Mouse (Mus musculus) MEL (cell line): ENCODE results near the gene Cul4a. TPM values are rescaled to one million over a fixed set of nuclear protein-coding genes. Genes with fewer than 3 reads are reported as not detected.

Experiments
- DNase-seq: peaks from one replicate; pipeline ENCODE4 v3.0.0; 2011; ENCODE audit warnings: low read depth, low spot score
- H3K27ac ChIP-seq: 2 replicates; pipeline ENCODE4 v1.5.1; 2012; ENCODE audit warnings: low read depth, mild to moderate bottlenecking, control low read depth, low read length, moderate library complexity; ENCODE audit not compliant: control insufficient read depth
- H3K27me3 ChIP-seq, 2 experiments: fragments of 150-350 bp in 1 of 2; sonication (generic) in 1 of 2; 2 replicates each; pipeline ENCODE4 v1.6.1; 2012; ENCODE audit warnings: low read length in 2 of 2, mild to moderate bottlenecking in 2 of 2, improper control_type of control experiment in 1 of 2, moderate library complexity in 1 of 2; ENCODE audit not compliant: insufficient read depth in 2 of 2, control insufficient read depth in 1 of 2
- H3K36me3 ChIP-seq, 2 experiments: 2 replicates each; pipeline ENCODE4 v1.6.1; 2012 to 2014; ENCODE audit warnings: low read length in 2 of 2, improper control_type of control experiment in 1 of 2, inconsistent platforms in 1 of 2, mild to moderate bottlenecking in 1 of 2; ENCODE audit not compliant: insufficient read depth in 2 of 2, control insufficient read depth in 1 of 2
- H3K4me1 ChIP-seq, 2 experiments: fragments of 150-350 bp in 1 of 2; sonication (generic) in 1 of 2; 2 replicates each; pipeline ENCODE4 v1.6.1; 2012; ENCODE audit warnings: low read length in 2 of 2, improper control_type of control experiment in 1 of 2, mild to moderate bottlenecking in 1 of 2; ENCODE audit not compliant: insufficient read depth in 2 of 2, control insufficient read depth in 1 of 2
- H3K4me3 ChIP-seq, 2 experiments: fragments of 150-350 bp in 1 of 2; sonication (generic) in 1 of 2; 2 replicates each; pipeline ENCODE4 v1.5.1; 2012; ENCODE audit warnings: low read depth in 2 of 2, low read length in 2 of 2, mild to moderate bottlenecking in 2 of 2, moderate library complexity in 2 of 2, control low read depth in 1 of 2, improper control_type of control experiment in 1 of 2; ENCODE audit not compliant: control insufficient read depth in 1 of 2, insufficient read depth in 1 of 2
- H3K79me2 ChIP-seq: 2 replicates; pipeline ENCODE4 v1.6.1; 2012; ENCODE audit warnings: mild to moderate bottlenecking, low read length, moderate library complexity; ENCODE audit not compliant: control insufficient read depth, poor library complexity, insufficient read depth
- H3K9ac ChIP-seq: 2 replicates; pipeline ENCODE4 v1.6.1; 2012; ENCODE audit warnings: low read depth, mild to moderate bottlenecking, control low read depth, low read length, moderate library complexity; ENCODE audit not compliant: control insufficient read depth, poor library complexity, severe bottlenecking
- H3K9me3 ChIP-seq: fragments of 150-350 bp; sonication (generic); replicated peaks from 2 replicates; pipeline ENCODE4 v1.6.1; 2012; ENCODE audit warnings: mild to moderate bottlenecking, low read length, improper control_type of control experiment, moderate library complexity; ENCODE audit not compliant: insufficient read depth
- ELF1 ChIP-seq: IDR thresholded peaks from 2 replicates; pipeline ENCODE4 v1.6.1; 2014; ENCODE audit warnings: low read depth, mild to moderate bottlenecking, inconsistent platforms, low read length, improper control_type of control experiment, moderate library complexity
- HCFC1 ChIP-seq: IDR thresholded peaks from 2 replicates; pipeline ENCODE4 v1.6.1; 2012; ENCODE audit warnings: low read depth, mild to moderate bottlenecking, inconsistent platforms, low read length, improper control_type of control experiment, moderate library complexity
- KAT2A ChIP-seq: conservative IDR thresholded peaks from 2 replicates; pipeline ENCODE4 v1.6.1; 2012; ENCODE audit warnings: low read depth, low read length, improper control_type of control experiment, inconsistent platforms
- MEF2A ChIP-seq: IDR thresholded peaks from 2 replicates; pipeline ENCODE4 v1.6.1; 2014; ENCODE audit warnings: low read depth, mild to moderate bottlenecking, inconsistent platforms, low read length, improper control_type of control experiment; ENCODE audit not compliant: poor library complexity, insufficient replicate concordance, severe bottlenecking; ENCODE audit errors: extremely low read depth
- MXI1 ChIP-seq: IDR thresholded peaks from 2 replicates; pipeline ENCODE4 v1.6.1; 2011; ENCODE audit warnings: mild to moderate bottlenecking, low read depth, low read length, improper control_type of control experiment
- MYC ChIP-seq: IDR thresholded peaks from 2 replicates; pipeline ENCODE4 v1.6.1; 2011; ENCODE audit warnings: low read depth, mild to moderate bottlenecking, low read length, improper control_type of control experiment, moderate library complexity
- NELFE ChIP-seq: IDR thresholded peaks from 2 replicates; pipeline ENCODE4 v1.6.1; 2011; ENCODE audit warnings: low read depth, low read length, improper control_type of control experiment
- NRF1 ChIP-seq: IDR thresholded peaks from 2 replicates; pipeline ENCODE4 v1.6.1; 2014; ENCODE audit warnings: low read depth, mild to moderate bottlenecking, inconsistent platforms, low read length, improper control_type of control experiment, moderate library complexity; ENCODE audit not compliant: poor library complexity, insufficient read depth, severe bottlenecking
- TBP ChIP-seq: IDR thresholded peaks from 2 replicates; pipeline ENCODE4 v1.8.0; 2011; ENCODE audit warnings: low read depth, low read length, improper control_type of control experiment
- TCF12 ChIP-seq: IDR thresholded peaks from 2 replicates; pipeline ENCODE4 v1.6.1; 2014; ENCODE audit warnings: low read depth, mild to moderate bottlenecking, inconsistent platforms, low read length, improper control_type of control experiment, moderate library complexity
- USF2 ChIP-seq, 2 experiments: IDR thresholded peaks; 2 replicates each; pipeline ENCODE4 v1.6.1; 2011 to 2012; ENCODE audit warnings: improper control_type of control experiment in 2 of 2, low read length in 2 of 2, borderline replicate concordance in 1 of 2, inconsistent platforms in 1 of 2, low read depth in 1 of 2, mild to moderate bottlenecking in 1 of 2; ENCODE audit not compliant: insufficient read depth in 1 of 2
- ZKSCAN1 ChIP-seq: IDR thresholded peaks from 2 replicates; pipeline ENCODE4 v1.6.1; 2012; ENCODE audit warnings: low read depth, mild to moderate bottlenecking, inconsistent platforms, low read length, improper control_type of control experiment, moderate library complexity
- ZMIZ1 ChIP-seq: IDR thresholded peaks from 2 replicates; pipeline ENCODE4 v1.6.1; 2012; ENCODE audit warnings: low read depth, mild to moderate bottlenecking, inconsistent platforms, low read length, improper control_type of control experiment, moderate library complexity
- polyA plus RNA-seq, 2 experiments: library from polyadenylated mRNA; stranded (reverse) in 1 of 2; unstranded in 1 of 2; fragments of >175 nt in 1 of 2; fragments of >200 nt in 1 of 2; gene quantifications; 2 replicates each; pipeline versions ENCODE4 v1.2.1 to v1.2.4; 2012; ENCODE audit warnings: low replicate concordance in 2 of 2, low read depth in 1 of 2; ENCODE audit not compliant: insufficient read length in 2 of 2, insufficient read depth in 1 of 2, missing spikeins in 1 of 2
- total RNA-seq: library from RNA; depleted of rRNA; stranded (reverse); fragments of 300-350 nt; gene quantifications from 2 replicates; pipeline ENCODE4 v1.2.3, GENCODE M21; 2012

The Cul4a gene
- total and polyA plus RNA-seq, 3 experiments, result 56.2 to 131 (median 81.4) TPM

DNA sequence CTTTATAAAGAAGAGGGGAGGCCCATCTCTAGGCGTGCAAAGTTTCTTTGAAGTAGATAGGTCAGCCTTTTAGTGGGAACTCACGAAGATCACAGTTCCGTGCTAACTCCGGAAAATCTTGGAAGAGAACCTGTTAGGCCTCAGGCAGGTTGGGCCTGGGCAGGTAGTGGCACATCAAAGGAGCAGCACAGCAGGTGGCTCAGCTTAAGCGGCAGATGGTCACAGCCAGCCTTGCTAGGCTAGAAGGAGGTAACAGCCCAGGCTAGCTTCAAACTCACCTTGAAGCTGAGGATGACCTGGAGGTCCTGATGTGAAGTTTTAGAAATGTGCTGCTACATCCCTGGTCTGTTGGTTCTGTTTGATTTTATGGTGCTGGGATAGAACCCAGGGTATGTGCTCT lies 44.4 kb downstream of the Cul4a start:
- Histone ChIP-seq H3K9me3 (no peaks in the 10 kb centered on the region), H3K27me3 (no peaks in the 10 kb centered on the region), H3K9ac (no peak overlapping the region), H3K36me3 (peaks cover 0 to 2% of the 10 kb centered on the region in 2 experiments; a peak in 2 of 4 replicates), H3K27ac (no peak overlapping the region), H3K4me3 (no peak overlapping the region), H3K4me1 (no peaks in the 10 kb centered on the region), H3K79me2 (no peaks in the 10 kb centered on the region)
- TF ChIP-seq KAT2A (no peak), USF2 (IDR thresholded peaks at IDR 0.05; ENCODE audit: borderline replicate concordance in 1 of 2, insufficient read depth in 1 of 2, low read depth in 1 of 2, low read length in 2 of 2) (no peak), ZMIZ1 (no peak), MXI1 (no peak), NELFE (no peak), HCFC1 (no peak)
- DNase-seq, result no peak

DNA sequence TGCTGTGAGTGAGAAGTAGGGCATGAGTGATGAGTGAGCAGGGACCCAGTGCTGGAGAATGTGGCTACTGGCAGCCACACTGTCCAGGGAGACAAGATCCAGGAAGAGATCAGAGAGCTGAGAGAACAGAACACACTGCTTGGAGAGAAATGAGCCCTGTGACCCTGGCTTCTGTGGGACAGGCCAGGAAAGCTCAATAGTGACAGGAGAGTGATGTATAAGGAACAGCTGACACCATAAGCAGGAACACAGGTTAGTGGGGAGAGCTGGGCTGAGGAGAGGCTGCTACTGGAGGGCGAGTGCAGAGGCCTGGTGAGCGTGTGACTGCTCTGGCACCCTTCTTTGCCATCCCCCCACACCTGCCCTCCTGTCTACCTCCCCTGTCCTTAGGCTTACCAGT lies 45.5 kb downstream of the Cul4a start:
- Histone ChIP-seq H3K36me3 (peaks cover 0 to 2% of the 10 kb centered on the region in 2 experiments; a peak in 2 of 4 replicates), H3K4me3 (no peak overlapping the region), H3K79me2 (no peaks in the 10 kb centered on the region), H3K27ac (no peak overlapping the region), H3K9ac (no peak overlapping the region), H3K4me1 (no peaks in the 10 kb centered on the region)
- DNase-seq, result no peak
- TF ChIP-seq TBP (no peak), MXI1 (no peak), MYC (no peak), TCF12 (no peak)
- TF ChIP-seq, all 39 proteins: peak for 0
- Histone ChIP-seq H3K9me3 (no peaks in the 10 kb centered on the region), H3K27me3 (no peaks in the 10 kb centered on the region)

DNA sequence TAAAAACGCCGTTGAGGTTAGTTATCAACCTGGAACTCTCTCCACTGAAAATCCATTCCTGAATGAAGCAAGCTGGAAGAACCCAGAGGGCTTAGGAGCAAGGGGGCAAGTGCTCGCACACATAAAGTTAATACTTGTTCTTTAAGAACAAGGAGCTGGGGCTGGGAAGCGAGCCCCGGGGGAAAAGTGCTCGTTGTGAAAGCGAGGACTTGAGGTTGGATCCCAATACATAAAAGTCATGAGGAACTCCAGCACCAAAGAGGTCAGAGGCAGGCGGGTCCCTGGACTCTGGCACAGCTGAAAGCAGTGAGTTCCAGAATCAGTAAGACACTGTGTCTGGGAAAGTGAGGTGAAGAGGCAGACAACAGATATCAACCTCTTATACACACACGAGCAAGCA lies 48.7 kb downstream of the Cul4a start:
- Histone ChIP-seq H3K27ac (no peak overlapping the region), H3K4me3 (no peak overlapping the region), H3K79me2 (peaks cover under 1% of the 10 kb centered on the region; the same call in 1 of the 2 replicates), H3K36me3 (peaks cover 0 to under 1% of the 10 kb centered on the region in 2 experiments; a peak in 3 of 4 replicates), H3K27me3 (no peaks in the 10 kb centered on the region), H3K9ac (no peak overlapping the region), H3K9me3 (no peaks in the 10 kb centered on the region)
- DNase-seq, result no peak
- TF ChIP-seq ELF1 (no peak), ZKSCAN1 (no peak), TCF12 (no peak), NRF1 (no peak), MEF2A (no peak)
- TF ChIP-seq, all 39 proteins: peak for 0
- peaks cover 0 to 5% of the 10 kb centered on the region in 2 experiments; a peak in 2 of 4 replicates for H3K4me1 ChIP-seq
